Mouse (Mus musculus) embryonic facial prominence, embryonic 13.5 days (tissue): Measurements from ENCODE around the gene Crocc2. TPM values are rescaled to one million over a fixed set of nuclear protein-coding genes. Genes with fewer than 3 reads are reported as not detected.
"Not testable (repeated sequence)": the region's sequence is repeated elsewhere in the genome, so short reads cannot be mapped to it uniquely, and the experiment has no call there.

ENCODE experiments used
- ATAC-seq: fragments of 200-750 bp; cut with Nextera tagmentation; 2 replicates; pipeline ENCODE4 v1.8.0; 2017; ENCODE audit warnings: low read depth; ENCODE audit not compliant: insufficient number of reproducible peaks, insufficient read depth, low FRiP score, low TSS enrichment
- H3K27ac ChIP-seq: fragments of 300-500 bp; sonication (generic); 2 replicates; pipeline ENCODE4 v1.5.1; 2015; ENCODE audit warnings: moderate library complexity, mild to moderate bottlenecking, inconsistent platforms
- H3K27me3 ChIP-seq: fragments of 300-500 bp; sonication (generic); 2 replicates; pipeline ENCODE4 v1.6.1; 2015; ENCODE audit warnings: mild to moderate bottlenecking, inconsistent platforms
- H3K36me3 ChIP-seq: fragments of 300-500 bp; sonication (generic); 2 replicates; pipeline ENCODE4 v1.6.1; 2015; ENCODE audit warnings: mild to moderate bottlenecking, inconsistent platforms
- H3K4me1 ChIP-seq: fragments of 300-500 bp; sonication (generic); 2 replicates; pipeline ENCODE4 v1.6.1; 2015; ENCODE audit warnings: inconsistent platforms
- H3K4me2 ChIP-seq: fragments of 300-500 bp; sonication (generic); 2 replicates; pipeline ENCODE4 v1.6.1; 2015; ENCODE audit warnings: moderate library complexity, mild to moderate bottlenecking, inconsistent platforms
- H3K4me3 ChIP-seq: fragments of 300-500 bp; sonication (generic); 2 replicates; pipeline ENCODE4 v1.5.1; 2015; ENCODE audit warnings: mild to moderate bottlenecking, inconsistent platforms
- H3K9ac ChIP-seq: fragments of 300-500 bp; sonication (generic); 2 replicates; pipeline ENCODE4 v1.6.1; 2015; ENCODE audit warnings: mild to moderate bottlenecking, inconsistent platforms
- H3K9me3 ChIP-seq: fragments of 300-500 bp; sonication (generic); 2 replicates; pipeline ENCODE4 v1.6.1; 2016; ENCODE audit warnings: inconsistent platforms
- WGBS: fragments of 180-500 bp; shearing (Covaris S2); methylation state at CpG from one replicate; pipeline ENCODE4 v1.1.7; 2015; ENCODE audit warnings: mixed read lengths; 5-methylcytosine and 5-hydroxymethylcytosine counted together
- polyA plus RNA-seq: library from polyadenylated mRNA; unstranded; fragments of >200 nt; fragmentation: Nextera tagmentation; extraction: Ambion mirVana; gene quantifications from 2 replicates; pipeline ENCODE4 v1.2.1, GENCODE M21; 2015

The Crocc2 gene
- polyA plus RNA-seq, 1 experiment from 2014 or later: 0.08 TPM

- no peaks in the 10 kb centered on the region for H3K36me3 ChIP-seq
- no peaks in the 10 kb centered on the region for H3K9me3 ChIP-seq
- H3K4me3 ChIP-seq: no peak overlapping the region
- no peak overlapping the region for H3K27ac ChIP-seq
- peaks cover 8% of the 10 kb centered on the region; the same call in 1 of the 2 replicates for H3K4me1 ChIP-seq
- no peaks in the 10 kb centered on the region for H3K27me3 ChIP-seq
- no peak overlapping the region for H3K9ac ChIP-seq
- no peak overlapping the region for H3K4me2 ChIP-seq
- 74% methylated on average over 9 of the region's 9 CpGs for WGBS
- no peak for ATAC-seq
These were observed 3.1 kb upstream of the Crocc2 start for GRCm38 (mm10) chr1:93165447-93165846.

- Histone ChIP-seq H3K36me3 (no peaks in the 10 kb centered on the region), H3K4me2 (no peak overlapping the region), H3K27ac (no peak overlapping the region), H3K9ac (no peak overlapping the region), H3K9me3 (no peaks in the 10 kb centered on the region), H3K4me3 (no peak overlapping the region), H3K4me1 (peaks cover 4% of the 10 kb centered on the region; the same call in 1 of the 2 replicates), H3K27me3 (no peaks in the 10 kb centered on the region)
- ATAC-seq: no peak
- WGBS: 81% methylated on average over 11 of the region's 11 CpGs
These were observed 2.0 kb upstream of the Crocc2 start for GRCm38 (mm10) chr1:93166346-93167079.

GRCm38 (mm10) chr1:93173665-93174064, 5.1 kb downstream of the Crocc2 start:
- Histone ChIP-seq H3K9me3 (no peaks in the 10 kb centered on the region), H3K4me2 (no peak overlapping the region), H3K27me3 (peaks cover 3% of the 10 kb centered on the region; the same call in 1 of the 2 replicates), H3K4me3 (no peak overlapping the region), H3K36me3 (no peaks in the 10 kb centered on the region), H3K9ac (no peak overlapping the region), H3K27ac (no peak overlapping the region), H3K4me1 (peaks cover 33% of the 10 kb centered on the region)
- 58% methylated on average over 4 of the region's 4 CpGs for WGBS
- ATAC-seq: no peak

GRCm38 (mm10) chr1:93174399-93174798, 5.9 kb downstream of the Crocc2 start:
- Histone ChIP-seq H3K27ac (no peak overlapping the region), H3K9me3 (no peaks in the 10 kb centered on the region), H3K4me2 (no peak overlapping the region), H3K9ac (no peak overlapping the region), H3K4me1 (peaks cover 33% of the 10 kb centered on the region), H3K4me3 (no peak overlapping the region), H3K27me3 (peaks cover 3% of the 10 kb centered on the region; the same call in 1 of the 2 replicates), H3K36me3 (no peaks in the 10 kb centered on the region)
- 1% methylated on average over 4 of the region's 4 CpGs for WGBS
- peak; percentile 39; the same call in 1 of the 2 replicates for ATAC-seq

GRCm38 (mm10) chr1:93175849-93176248, 7.3 kb downstream of the Crocc2 start:
- 16% methylated on average over 6 of the region's 6 CpGs for WGBS
- Histone ChIP-seq H3K36me3 (no peaks in the 10 kb centered on the region), H3K27me3 (peaks cover 3% of the 10 kb centered on the region; the same call in 1 of the 2 replicates), H3K9me3 (no peaks in the 10 kb centered on the region), H3K4me1 (peaks cover 33% of the 10 kb centered on the region), H3K9ac (peak overlapping the region; percentile 8; the same call in 1 of the 2 replicates), H3K4me3 (peak overlapping the region; percentile 39), H3K27ac (peak overlapping the region; percentile 85), H3K4me2 (peak overlapping the region; percentile 79)
- no peak for ATAC-seq

GRCm38 (mm10) chr1:93176525-93177332, 8.2 kb downstream of the Crocc2 start:
- Histone ChIP-seq H3K9ac (peak overlapping the region; percentile 67), H3K27ac (peak overlapping the region; percentile 85), H3K4me3 (peak overlapping the region; percentile 39), H3K4me1 (peaks cover 33% of the 10 kb centered on the region), H3K36me3 (no peaks in the 10 kb centered on the region), H3K4me2 (peak overlapping the region; percentile 79), H3K27me3 (peaks cover 3% of the 10 kb centered on the region; the same call in 1 of the 2 replicates), H3K9me3 (no peaks in the 10 kb centered on the region)
- peak; percentile 63 for ATAC-seq
- WGBS: 2% methylated on average over 44 of the region's 44 CpGs

- 86% methylated on average over 7 of the region's 7 CpGs for WGBS
- H3K27ac ChIP-seq: no peak overlapping the region
- no peaks in the 10 kb centered on the region for H3K36me3 ChIP-seq
- H3K27me3 ChIP-seq: no peaks in the 10 kb centered on the region
- no peak overlapping the region for H3K4me2 ChIP-seq
- H3K4me1 ChIP-seq: peaks cover 10% of the 10 kb centered on the region
- H3K9ac ChIP-seq: no peak overlapping the region
- H3K9me3 ChIP-seq: no peaks in the 10 kb centered on the region
- no peak overlapping the region for H3K4me3 ChIP-seq
- ATAC-seq: no peak
These were observed 13.8 kb downstream of the Crocc2 start for GRCm38 (mm10) chr1:93182281-93182680.

GRCm38 (mm10) chr1:93184071-93184828, 15.7 kb downstream of the Crocc2 start:
- Histone ChIP-seq H3K4me3 (no peak overlapping the region), H3K27ac (no peak overlapping the region), H3K4me1 (peaks cover 5% of the 10 kb centered on the region; the same call in 1 of the 2 replicates), H3K9me3 (no peaks in the 10 kb centered on the region), H3K4me2 (no peak overlapping the region), H3K36me3 (no peaks in the 10 kb centered on the region), H3K9ac (no peak overlapping the region), H3K27me3 (no peaks in the 10 kb centered on the region)
- 74% methylated on average over 14 of the region's 14 CpGs for WGBS
- ATAC-seq: no peak

GRCm38 (mm10) chr1:93190726-93191305, 22.3 kb downstream of the Crocc2 start:
- Histone ChIP-seq H3K36me3 (no peaks in the 10 kb centered on the region), H3K27me3 (peaks cover 13% of the 10 kb centered on the region), H3K4me3 (no peak overlapping the region), H3K9ac (peak overlapping the region; percentile 49; the same call in 1 of the 2 replicates), H3K4me2 (peak overlapping the region; percentile 36), H3K27ac (no peak overlapping the region), H3K9me3 (no peaks in the 10 kb centered on the region), H3K4me1 (peaks cover 3% of the 10 kb centered on the region; the same call in 1 of the 2 replicates)
- 10% methylated on average over 11 of the region's 17 CpGs for WGBS
- ATAC-seq: no peak

- Histone ChIP-seq H3K9me3 (no peaks in the 10 kb centered on the region), H3K4me3 (no peak overlapping the region), H3K9ac (no peak overlapping the region), H3K4me1 (peaks cover 3% of the 10 kb centered on the region; the same call in 1 of the 2 replicates), H3K27ac (no peak overlapping the region), H3K4me2 (no peak overlapping the region), H3K27me3 (peaks cover 7% of the 10 kb centered on the region), H3K36me3 (no peaks in the 10 kb centered on the region)
- no peak for ATAC-seq
- 80% methylated on average over 3 of the region's 3 CpGs for WGBS
These were observed 26.4 kb downstream of the Crocc2 start for GRCm38 (mm10) chr1:93194961-93195360.

- not testable (repeated sequence) for H3K9ac ChIP-seq, H3K27ac ChIP-seq, H3K36me3 ChIP-seq, H3K27me3 ChIP-seq, H3K4me3 ChIP-seq, ATAC-seq, H3K4me2 ChIP-seq, H3K4me1 ChIP-seq, H3K9me3 ChIP-seq
- 81% methylated on average over 2 of the region's 2 CpGs for WGBS
These were observed 28.9 kb downstream of the Crocc2 start for GRCm38 (mm10) chr1:93197454-93197853.
